Mouse (Mus musculus): Measurements from ENCODE around the gene Nol12.

DNA sequence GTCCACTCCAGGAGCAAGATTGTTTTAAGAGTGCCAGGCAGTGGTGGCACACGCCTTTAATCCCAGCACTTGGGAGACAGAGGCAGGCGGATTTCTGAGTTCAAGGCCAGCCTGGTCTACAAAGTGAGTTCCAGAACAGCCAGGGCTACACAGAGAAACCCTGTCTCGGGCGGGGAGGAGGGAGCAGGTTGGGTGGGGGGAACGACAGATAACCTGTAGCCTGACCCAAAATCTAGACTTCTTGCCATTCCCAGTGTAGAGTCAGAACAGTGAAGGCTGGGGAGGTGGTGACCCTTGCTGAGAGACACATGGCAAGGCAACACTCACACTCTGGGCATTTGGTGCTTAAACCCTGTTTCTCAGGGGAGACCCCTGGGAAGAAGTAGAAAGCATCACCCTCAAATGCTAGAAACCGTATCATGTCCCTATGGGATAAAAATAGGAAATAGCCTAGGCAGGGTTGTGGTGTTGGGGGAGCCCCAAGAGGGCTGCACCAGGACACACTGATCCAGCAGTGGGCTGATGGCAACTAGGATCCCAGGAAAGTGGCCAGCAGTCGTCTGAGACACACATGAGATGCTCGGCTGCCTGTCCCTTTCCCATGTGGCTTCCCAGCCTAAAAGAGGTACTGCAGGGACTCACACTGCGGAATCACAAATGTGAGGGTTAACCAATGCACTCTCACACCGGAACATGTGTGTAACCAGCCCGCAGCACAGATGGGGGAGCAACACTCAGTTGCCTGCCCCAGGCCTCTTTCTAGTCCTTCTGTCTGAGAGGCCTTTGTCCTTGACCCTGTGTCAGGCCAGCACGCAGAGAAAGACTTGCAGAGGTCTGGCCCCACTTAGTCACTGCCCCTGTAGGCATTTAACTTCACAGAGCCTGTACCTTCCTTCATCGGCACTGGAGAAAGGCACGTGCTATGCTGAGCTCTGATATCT lies 54.7 kb downstream of the Nol12 start:
- no peak for TF ChIP-seq CTCF (conservative IDR thresholded peaks at IDR 0.05; ENCODE audit: low read length)
- TF ChIP-seq POU5F1 (IDR thresholded peaks at IDR 0.05; ENCODE audit: borderline replicate concordance, low read length), result no peak
